Mouse (Mus musculus) lung, postnatal 0 days (tissue): ENCODE measurements at regions not wholly inside any gene's neighbourhood (a gene's known extent, or its start where the extent isn't known, plus 50 kb on each side); places are given as distances from the start of the nearest gene placed in this dataset.

Experiments used
- CTCF ChIP-seq: IDR thresholded peaks from 2 replicates; pipeline ENCODE4 v1.5.1; 2016; ENCODE audit warnings: antibody characterized with exemption, mild to moderate bottlenecking
- EP300 ChIP-seq: IDR thresholded peaks from 2 replicates; pipeline ENCODE4 v1.6.1; 2016; ENCODE audit warnings: antibody characterized with exemption, mild to moderate bottlenecking, control low read depth

- TF ChIP-seq CTCF (no peak), EP300 (no peak)
Measured at GRCm38 (mm10) chrX:47330969-47331368, 561.8 kb downstream of the Smarca1 start.
